Mouse (Mus musculus) CD4-positive naive resting alpha-beta T cell, adult 57 days (primary cell): ENCODE data around the gene Ppm1n. TPM values are rescaled to one million over a fixed set of nuclear protein-coding genes. Genes with fewer than 3 reads are reported as not detected.

Experiments
- total RNA-seq: library from RNA; stranded (reverse); gene quantifications from one replicate; pipeline ENCODE4 v1.2.4, GENCODE M21; 2023

Ppm1n gene
- total RNA-seq = 0.89 TPM

DNA sequence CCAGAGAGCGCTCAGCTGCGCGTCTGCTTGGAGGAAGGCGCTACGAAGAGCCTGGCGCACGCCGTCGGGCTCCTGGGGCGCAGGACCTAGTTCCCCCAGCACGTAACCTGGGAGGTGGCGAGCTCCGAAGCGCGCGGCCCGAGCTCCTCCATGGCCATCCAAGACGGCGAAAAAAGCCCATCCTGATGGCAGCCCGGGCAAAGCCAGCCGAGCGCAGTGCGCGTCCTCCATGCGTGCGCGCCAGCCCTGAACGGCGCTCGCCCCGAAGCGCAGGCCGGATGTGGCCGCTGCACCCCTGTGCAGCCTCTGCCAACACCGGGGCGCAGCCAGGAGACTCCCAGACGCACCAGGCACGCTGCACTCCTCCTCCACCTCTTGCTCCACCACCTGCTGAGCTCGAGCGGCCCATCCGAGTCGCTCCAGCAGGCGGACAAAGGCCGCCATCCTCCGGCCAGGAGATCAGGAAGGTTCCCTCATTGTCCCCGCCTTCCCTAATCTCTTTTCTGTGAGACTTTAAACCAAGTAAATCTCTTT lies at the start of gene Ppm1n:
Gene Ppm1n (minus strand): TSS at position 484 of the 534 bp plus-strand sequence.

DNA sequence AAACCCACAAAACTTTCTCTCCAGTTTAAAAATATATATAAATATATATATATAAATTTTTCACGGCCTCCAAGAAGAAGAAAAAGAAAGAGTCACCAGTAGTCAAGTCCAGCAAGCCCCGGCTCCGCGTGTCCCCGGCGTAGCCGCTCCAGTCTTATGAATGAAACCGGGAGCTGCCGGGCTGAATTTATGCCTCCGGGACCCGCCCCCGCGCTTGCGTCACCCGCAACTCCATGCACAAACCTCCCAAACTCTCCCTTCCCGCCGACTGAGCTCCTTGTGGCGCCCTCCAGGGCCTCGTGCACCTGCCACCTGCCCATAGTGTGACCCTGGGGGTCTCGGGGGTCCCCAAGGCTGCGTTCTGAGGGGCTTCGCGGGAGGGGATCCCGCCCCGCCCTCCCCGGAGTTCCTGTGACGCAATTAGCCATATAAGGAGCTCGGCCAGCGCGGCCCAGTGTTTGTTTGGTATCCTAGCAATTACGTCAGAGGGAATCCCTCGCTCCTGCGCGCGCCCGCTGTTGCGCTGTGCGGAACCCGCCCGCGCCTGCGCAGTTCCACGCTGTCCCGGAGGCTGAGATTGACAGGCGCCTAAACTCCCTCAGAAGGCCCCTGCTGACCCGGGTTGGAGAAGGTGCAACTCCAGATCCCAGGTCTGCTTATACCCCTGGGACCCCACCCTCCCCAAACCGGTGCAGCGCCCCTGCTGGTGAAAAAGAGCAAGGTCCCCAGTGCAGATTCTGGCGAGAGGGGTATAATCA lies 30.2 kb upstream of the Ppm1n start, which contains the start of gene Fosb:
Gene Fosb (minus strand): TSS at position 168 of the 758 bp plus-strand sequence.

DNA sequence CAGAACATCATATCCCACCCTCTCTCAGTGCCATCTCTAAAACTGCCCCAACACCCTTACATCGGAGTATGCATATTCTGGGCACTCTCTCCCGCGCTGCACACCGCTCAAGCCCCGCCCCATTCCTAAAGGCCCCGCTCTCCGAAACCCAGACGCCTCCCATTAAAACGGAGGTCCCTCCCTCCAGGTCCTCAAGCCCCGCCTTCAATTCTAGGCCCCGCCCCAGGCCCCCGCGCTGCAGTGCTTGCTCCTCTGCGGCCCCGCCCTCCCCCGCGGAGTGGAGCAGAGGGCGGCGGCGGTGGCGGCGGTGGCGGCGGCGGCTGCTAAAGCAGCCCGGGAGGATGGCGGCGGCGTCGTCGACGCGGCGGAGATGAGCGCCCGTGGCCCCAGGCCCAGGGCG lies 2.5 kb upstream of the Ppm1n start, which contains the start of gene Rtn2:
Gene Rtn2 (plus strand): TSS at position 240 of the 400 bp plus-strand sequence.

DNA sequence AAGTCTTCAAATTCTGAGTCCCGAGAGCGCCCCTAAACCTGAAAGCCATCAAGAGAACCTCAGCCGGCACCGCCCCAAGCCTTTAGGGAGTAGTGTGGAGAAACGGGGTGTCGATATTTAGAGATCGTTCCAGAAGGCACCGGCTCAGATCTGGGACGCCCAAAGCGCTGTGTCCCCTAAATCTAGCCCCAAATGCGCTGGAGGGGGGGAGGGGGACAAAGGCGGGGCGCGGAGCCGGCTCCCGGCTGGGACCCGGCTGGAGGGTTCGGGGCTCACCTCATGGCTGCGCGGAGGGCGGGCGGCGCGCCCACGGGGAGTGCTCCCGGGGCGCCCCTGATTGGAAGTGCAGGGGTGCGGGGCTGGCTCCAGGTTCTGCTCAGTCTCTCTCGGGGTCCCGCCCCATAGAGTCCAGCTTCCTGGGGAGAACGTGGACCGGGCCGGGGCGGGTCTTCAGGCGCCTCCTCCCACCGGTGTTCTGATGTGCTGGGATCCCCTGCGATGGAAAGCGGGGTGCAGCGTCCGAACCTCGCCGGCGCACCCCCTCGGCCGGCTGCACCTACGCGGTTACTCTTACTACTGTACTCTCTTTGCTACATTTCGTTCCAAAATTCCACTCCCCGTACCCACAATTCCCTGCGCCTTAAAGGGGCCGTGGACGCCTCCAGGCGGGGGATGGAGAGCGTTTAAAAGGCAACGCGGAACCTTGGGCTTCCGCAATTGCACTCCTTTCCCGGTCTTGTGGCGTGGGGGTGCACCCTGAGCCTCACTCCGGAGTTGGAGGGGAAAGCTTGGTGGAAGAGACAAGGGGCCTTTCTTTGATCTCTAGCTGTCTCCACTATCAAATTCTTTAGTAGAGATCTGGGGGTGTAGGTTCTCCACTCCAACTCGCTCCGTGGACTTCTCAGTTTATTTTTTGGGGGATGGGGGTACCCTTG lies 8.4 kb downstream of the Ppm1n start, which contains the start of gene Vasp:
Gene Vasp (minus strand): TSS at position 580 of the 935 bp plus-strand sequence.

DNA sequence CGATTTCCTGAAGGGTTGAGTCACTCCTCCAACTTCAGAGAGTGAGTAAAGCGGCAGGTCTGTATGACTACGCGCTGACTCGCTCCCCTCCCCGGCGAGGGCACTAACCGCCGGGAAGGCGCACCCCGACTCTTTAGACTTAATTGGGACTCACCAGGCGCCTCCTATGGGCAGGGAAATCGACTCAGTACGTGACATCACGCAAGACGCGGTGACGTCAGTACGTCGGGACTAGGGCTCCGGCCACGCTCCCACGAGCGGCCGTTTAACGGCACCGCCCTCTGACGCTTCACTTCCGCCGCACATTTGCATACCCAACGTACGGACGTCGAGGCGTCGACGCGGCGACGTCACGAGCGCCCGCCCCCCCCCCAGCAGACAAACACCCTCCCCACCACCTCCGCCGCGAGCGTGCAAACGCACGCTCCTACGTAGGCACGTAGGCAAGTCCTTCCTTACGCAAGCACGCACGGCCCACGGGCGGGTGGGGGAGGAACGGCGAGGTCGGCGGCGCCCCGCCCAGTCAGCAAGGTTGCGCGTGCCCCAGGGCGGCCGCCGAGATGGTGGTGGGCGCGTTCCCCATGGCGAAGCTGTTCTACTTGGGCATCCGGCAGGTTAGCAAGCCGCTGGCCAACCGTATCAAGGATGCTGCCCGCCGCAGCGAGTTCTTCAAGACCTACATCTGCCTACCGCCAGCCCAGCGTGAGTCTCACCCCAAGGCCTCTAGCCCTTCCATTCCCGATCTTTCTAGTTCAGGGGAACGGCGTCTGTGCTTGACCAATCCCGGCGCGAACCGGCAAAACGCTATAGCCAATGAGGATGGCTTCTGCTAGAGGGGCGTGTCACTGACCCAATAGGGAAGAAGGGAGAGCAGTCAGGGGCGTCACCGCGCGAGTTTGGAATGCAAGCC lies 51.7 kb downstream of the Ppm1n start, which contains the start of gene Opa3:
Gene Opa3 (plus strand): TSS at position 452 of the 910 bp plus-strand sequence.

Other genes starting within 250 kb of the Ppm1n start
- gene Rsph6a, start 225.4 kb downstream of the Ppm1n start, total RNA-seq = 0.35 TPM
- gene Dmwd, start 203.8 kb downstream of the Ppm1n start, total RNA-seq = 0.92 TPM
- 2.2 TPM for gene Dmpk, start 196.2 kb downstream of the Ppm1n start, total RNA-seq
- 0.50 TPM for gene Six5, start 185.5 kb downstream of the Ppm1n start, total RNA-seq
- not detected for gene Gm4969, start 161.7 kb downstream of the Ppm1n start, total RNA-seq
- 22.5 TPM for gene Fbxo46, start 160.2 kb downstream of the Ppm1n start, total RNA-seq
- 14.9 TPM for gene Qpctl, start 130.8 kb downstream of the Ppm1n start, total RNA-seq
- 85.5 TPM for gene Snrpd2, start 130.3 kb downstream of the Ppm1n start, total RNA-seq
- not detected for gene Gipr, start 113.9 kb downstream of the Ppm1n start, total RNA-seq
- gene Eml2, start 103.6 kb downstream of the Ppm1n start, total RNA-seq = 21.9 TPM
- gene Gpr4, start 67.5 kb downstream of the Ppm1n start, total RNA-seq = not detected
- gene Opa3, start 51.7 kb downstream of the Ppm1n start, total RNA-seq = 42.7 TPM
- gene Vasp, start 8.2 kb downstream of the Ppm1n start, total RNA-seq = 277 TPM
- gene Rtn2, start 2.6 kb upstream of the Ppm1n start, total RNA-seq = not detected
- gene Fosb, start 30.0 kb upstream of the Ppm1n start, total RNA-seq = 869 TPM
- 55.4 TPM for gene Ercc1, start 64.7 kb upstream of the Ppm1n start, total RNA-seq
- gene Cd3eap, start 79.4 kb upstream of the Ppm1n start, total RNA-seq = 15.5 TPM
- gene Ppp1r13l, start 79.7 kb upstream of the Ppm1n start, total RNA-seq = 1.5 TPM
- gene Ercc2, start 101.9 kb upstream of the Ppm1n start, total RNA-seq = 74.3 TPM
- 7.1 TPM for gene Klc3, start 124.0 kb upstream of the Ppm1n start, total RNA-seq
- not detected for gene Ckm, start 124.7 kb upstream of the Ppm1n start, total RNA-seq
- gene Mark4, start 178.8 kb upstream of the Ppm1n start, total RNA-seq = 34.7 TPM
- not detected for gene Exoc3l2, start 183.3 kb upstream of the Ppm1n start, total RNA-seq
- gene Bloc1s3, start 228.3 kb upstream of the Ppm1n start, total RNA-seq = 4.1 TPM
- 25.3 TPM for gene Trappc6a, start 228.3 kb upstream of the Ppm1n start, total RNA-seq
- not detected for gene Nkpd1, start 237.8 kb upstream of the Ppm1n start, total RNA-seq